Mouse (Mus musculus) hindbrain, embryonic 13.5 days (tissue): ENCODE measurements at regions not wholly inside any gene's neighbourhood (a gene's known extent, or its start where the extent isn't known, plus 50 kb on each side); places are given as distances from the start of the nearest gene placed in this dataset.

ENCODE experiments used
- ATAC-seq: fragments of 200-750 bp; cut with Nextera tagmentation; 2 replicates; pipeline ENCODE4 v1.8.0; 2017; ENCODE audit warnings: moderate TSS enrichment; ENCODE audit not compliant: low FRiP score
- H3K27ac ChIP-seq: fragments of 300-500 bp; sonication (generic); 2 replicates; pipeline ENCODE4 v1.5.1; 2015; ENCODE audit warnings: inconsistent platforms, mild to moderate bottlenecking, moderate library complexity
- H3K27me3 ChIP-seq: fragments of 300-500 bp; sonication (generic); 2 replicates; pipeline ENCODE4 v1.6.1; 2015; ENCODE audit warnings: mild to moderate bottlenecking, inconsistent platforms
- H3K36me3 ChIP-seq: fragments of 300-500 bp; sonication (generic); 2 replicates; pipeline ENCODE4 v1.6.1; 2015; ENCODE audit warnings: mild to moderate bottlenecking, inconsistent platforms
- H3K4me1 ChIP-seq: fragments of 300-500 bp; sonication (generic); replicated peaks from 2 replicates; pipeline ENCODE4 v1.6.1; 2015; ENCODE audit warnings: inconsistent platforms
- H3K4me2 ChIP-seq: fragments of 300-500 bp; sonication (generic); 2 replicates; pipeline ENCODE4 v1.6.1; 2015; ENCODE audit warnings: inconsistent platforms, mild to moderate bottlenecking, moderate library complexity
- H3K4me3 ChIP-seq: fragments of 300-500 bp; sonication (generic); 2 replicates; pipeline ENCODE4 v1.5.1; 2015; ENCODE audit warnings: mild to moderate bottlenecking, inconsistent platforms
- H3K9ac ChIP-seq: fragments of 300-500 bp; sonication (generic); 2 replicates; pipeline ENCODE4 v1.6.1; 2015; ENCODE audit warnings: mild to moderate bottlenecking, inconsistent platforms
- H3K9me3 ChIP-seq: fragments of 300-500 bp; sonication (generic); 2 replicates; pipeline ENCODE4 v1.6.1; 2016; ENCODE audit warnings: inconsistent platforms
- WGBS: fragments of 180-500 bp; shearing (Covaris S2); methylation state at CpG from one replicate; pipeline ENCODE4 v1.1.7; 2015; 5-methylcytosine and 5-hydroxymethylcytosine counted together

- Histone ChIP-seq H3K4me1 (0 out of 2 replicates have a peak, but pooled peaks cover 3% of the 10 kb centered on the region), H3K4me3 (no peak overlapping the region), H3K9ac (no peak overlapping the region), H3K4me2 (no peak overlapping the region), H3K9me3 (no peaks in the 10 kb centered on the region), H3K27me3 (no peaks in the 10 kb centered on the region), H3K36me3 (no peaks in the 10 kb centered on the region), H3K27ac (no peak overlapping the region)
- ATAC-seq, result no peak
- 82% methylated on average over 3 of the region's 3 CpGs for WGBS
These were observed 226.7 kb downstream of the Abcc12 start for GRCm38 (mm10) chr8:86353816-86354215.

GRCm38 (mm10) chr8:86351545-86352190, 228.8 kb downstream of the Abcc12 start:
- Histone ChIP-seq H3K4me3 (no peak overlapping the region), H3K27me3 (no peaks in the 10 kb centered on the region), H3K27ac (no peak overlapping the region), H3K4me1 (0 out of 2 replicates have a peak, but pooled peaks cover 3% of the 10 kb centered on the region), H3K9me3 (no peaks in the 10 kb centered on the region), H3K36me3 (no peaks in the 10 kb centered on the region), H3K9ac (no peak overlapping the region), H3K4me2 (no peak overlapping the region)
- no peak for ATAC-seq
- WGBS, result 86% methylated on average over 7 of the region's 7 CpGs

GRCm38 (mm10) chr8:86350128-86350527, 230.4 kb downstream of the Abcc12 start:
- 0 out of 2 replicates have a peak, but pooled peaks cover 3% of the 10 kb centered on the region for H3K4me1 ChIP-seq
- ATAC-seq, result no peak
- H3K4me2 ChIP-seq, result no peak overlapping the region
- H3K4me3 ChIP-seq, result no peak overlapping the region
- H3K27me3 ChIP-seq, result no peaks in the 10 kb centered on the region
- no peak overlapping the region for H3K9ac ChIP-seq
- H3K9me3 ChIP-seq, result no peaks in the 10 kb centered on the region
- no peaks in the 10 kb centered on the region for H3K36me3 ChIP-seq
- WGBS, result 57% methylated on average over 2 of the region's 2 CpGs
- H3K27ac ChIP-seq, result no peak overlapping the region

- WGBS, result 68% methylated on average over 8 of the region's 8 CpGs
- no peak for ATAC-seq
- H3K36me3 ChIP-seq, result no peaks in the 10 kb centered on the region
- no peaks in the 10 kb centered on the region for H3K9me3 ChIP-seq
- no peak overlapping the region for H3K9ac ChIP-seq
- no peak overlapping the region for H3K4me2 ChIP-seq
- H3K4me3 ChIP-seq, result no peak overlapping the region
- H3K4me1 ChIP-seq, result peaks cover 27% of the 10 kb centered on the region
- H3K27ac ChIP-seq, result no peak overlapping the region
- H3K27me3 ChIP-seq, result no peaks in the 10 kb centered on the region
These were observed 238.3 kb downstream of the Abcc12 start for GRCm38 (mm10) chr8:86342016-86342684.

- ATAC-seq, result no peak
- 75% methylated on average over 18 of the region's 18 CpGs for WGBS
- H3K4me2 ChIP-seq, result no peak overlapping the region
- H3K9me3 ChIP-seq, result no peaks in the 10 kb centered on the region
- H3K27ac ChIP-seq, result peak overlapping the region; percentile 72
- peaks cover 31% of the 10 kb centered on the region for H3K4me1 ChIP-seq
- H3K4me3 ChIP-seq, result no peak overlapping the region
- no peaks in the 10 kb centered on the region for H3K36me3 ChIP-seq
- no peak overlapping the region for H3K9ac ChIP-seq
- no peaks in the 10 kb centered on the region for H3K27me3 ChIP-seq
These were observed 241.8 kb downstream of the Abcc12 start for GRCm38 (mm10) chr8:86338574-86339264.

- Histone ChIP-seq H3K9me3 (no peaks in the 10 kb centered on the region), H3K9ac (no peak overlapping the region), H3K4me3 (no peak overlapping the region), H3K27me3 (no peaks in the 10 kb centered on the region), H3K4me2 (no peak overlapping the region), H3K36me3 (no peaks in the 10 kb centered on the region), H3K27ac (no peak overlapping the region), H3K4me1 (peaks cover 15% of the 10 kb centered on the region)
- ATAC-seq, result no peak
- WGBS, result 65% methylated on average over 6 of the region's 6 CpGs
These were observed 249.1 kb downstream of the Abcc12 start for GRCm38 (mm10) chr8:86331383-86331782.

- Histone ChIP-seq H3K4me3 (no peak overlapping the region), H3K27ac (no peak overlapping the region), H3K27me3 (no peaks in the 10 kb centered on the region), H3K9ac (no peak overlapping the region), H3K4me2 (no peak overlapping the region), H3K9me3 (no peaks in the 10 kb centered on the region), H3K36me3 (no peaks in the 10 kb centered on the region), H3K4me1 (peaks cover 23% of the 10 kb centered on the region)
- WGBS, result 18% methylated on average over 7 of the region's 7 CpGs
- peak; percentile 43; the same call in 1 of the 2 replicates for ATAC-seq
These were observed 251.9 kb downstream of the Abcc12 start for GRCm38 (mm10) chr8:86328626-86329025.

GRCm38 (mm10) chr8:86327982-86328381, 252.5 kb downstream of the Abcc12 start:
- no peak for ATAC-seq

GRCm38 (mm10) chr8:86325040-86325439, 255.4 kb downstream of the Abcc12 start:
- H3K4me3 ChIP-seq, result no peak overlapping the region
- WGBS, result 59% methylated on average over 7 of the region's 7 CpGs
- H3K9me3 ChIP-seq, result no peaks in the 10 kb centered on the region
- H3K9ac ChIP-seq, result no peak overlapping the region
- no peaks in the 10 kb centered on the region for H3K27me3 ChIP-seq
- H3K27ac ChIP-seq, result peak overlapping the region; percentile 74
- peaks cover 31% of the 10 kb centered on the region for H3K4me1 ChIP-seq
- H3K36me3 ChIP-seq, result no peaks in the 10 kb centered on the region
- no peak overlapping the region for H3K4me2 ChIP-seq
- no peak; the same call in 1 of the 2 replicates for ATAC-seq

More at GRCm38 (mm10) chr8:86327982-86328381, 252.5 kb downstream of the Abcc12 start:
- H3K27ac ChIP-seq, result no peak overlapping the region
- H3K4me1 ChIP-seq, result peaks cover 27% of the 10 kb centered on the region
- H3K36me3 ChIP-seq, result no peaks in the 10 kb centered on the region
- no peaks in the 10 kb centered on the region for H3K27me3 ChIP-seq
- WGBS, result 64% methylated on average over 3 of the region's 3 CpGs
- no peak overlapping the region for H3K4me2 ChIP-seq
- no peaks in the 10 kb centered on the region for H3K9me3 ChIP-seq
- H3K9ac ChIP-seq, result no peak overlapping the region
- no peak overlapping the region for H3K4me3 ChIP-seq

- no peak overlapping the region for H3K4me3 ChIP-seq
- H3K4me2 ChIP-seq, result no peak overlapping the region
- H3K36me3 ChIP-seq, result no peaks in the 10 kb centered on the region
- 60% methylated on average over 4 of the region's 4 CpGs for WGBS
- ATAC-seq, result no peak
- H3K27ac ChIP-seq, result peak overlapping the region; percentile 74
- H3K4me1 ChIP-seq, result peaks cover 31% of the 10 kb centered on the region
- no peak overlapping the region for H3K9ac ChIP-seq
- no peaks in the 10 kb centered on the region for H3K9me3 ChIP-seq
- no peaks in the 10 kb centered on the region for H3K27me3 ChIP-seq
These were observed 255.9 kb downstream of the Abcc12 start for GRCm38 (mm10) chr8:86324542-86324941.

- ATAC-seq, result no peak
- peak overlapping the region; percentile 52; the same call in 1 of the 2 replicates for H3K27ac ChIP-seq
- no peaks in the 10 kb centered on the region for H3K36me3 ChIP-seq
- no peaks in the 10 kb centered on the region for H3K9me3 ChIP-seq
- H3K4me1 ChIP-seq, result peaks cover 27% of the 10 kb centered on the region
- H3K27me3 ChIP-seq, result no peaks in the 10 kb centered on the region
- WGBS, result 70% methylated on average over 2 of the region's 2 CpGs
- H3K4me2 ChIP-seq, result no peak overlapping the region
- H3K9ac ChIP-seq, result no peak overlapping the region
- no peak overlapping the region for H3K4me3 ChIP-seq
These were observed 256.7 kb downstream of the Abcc12 start for GRCm38 (mm10) chr8:86323823-86324222.

- ATAC-seq, result no peak
- Histone ChIP-seq H3K9ac (no peak overlapping the region), H3K4me3 (no peak overlapping the region), H3K36me3 (no peaks in the 10 kb centered on the region), H3K4me1 (peaks cover 22% of the 10 kb centered on the region), H3K9me3 (no peaks in the 10 kb centered on the region), H3K27ac (peak overlapping the region; percentile 52; the same call in 1 of the 2 replicates), H3K4me2 (no peak overlapping the region), H3K27me3 (no peaks in the 10 kb centered on the region)
- 28% methylated on average over 1 of the region's 1 CpGs for WGBS
These were observed 258.0 kb downstream of the Abcc12 start for GRCm38 (mm10) chr8:86322494-86322893.
